Mouse (Mus musculus) limb, embryonic 11.5 days (tissue): Measurements from ENCODE around the gene Gm42669. TPM values are rescaled to one million over a fixed set of nuclear protein-coding genes. Genes with fewer than 3 reads are reported as not detected.

Experiments used
- ATAC-seq: fragments of 200-750 bp; cut with Nextera tagmentation; 2 replicates; pipeline ENCODE4 v1.8.0; 2017; ENCODE audit warnings: low read depth; ENCODE audit not compliant: insufficient number of reproducible peaks, low FRiP score, low TSS enrichment
- DNase-seq: peaks from one replicate; pipeline ENCODE4 v3.0.0-alpha.2; 2015; ENCODE audit warnings: low spot score
- H3K27ac ChIP-seq: fragments of 300-500 bp; sonication (generic); replicated peaks from 2 replicates; pipeline ENCODE4 v1.5.1; 2014; ENCODE audit warnings: low read depth, mild to moderate bottlenecking, low read length
- H3K27me3 ChIP-seq: fragments of 300-500 bp; sonication (generic); 2 replicates; pipeline ENCODE4 v1.6.1; 2014; ENCODE audit warnings: mild to moderate bottlenecking, low read length, mixed read lengths; ENCODE audit not compliant: control insufficient read depth, insufficient read depth
- H3K36me3 ChIP-seq: fragments of 300-500 bp; sonication (generic); 2 replicates; pipeline ENCODE4 v1.6.1; 2014; ENCODE audit warnings: mild to moderate bottlenecking, low read length, moderate library complexity, mixed read lengths; ENCODE audit not compliant: control insufficient read depth, insufficient read depth
- H3K4me1 ChIP-seq: fragments of 300-500 bp; sonication (generic); 2 replicates; pipeline ENCODE4 v1.6.1; 2014; ENCODE audit warnings: low read length, mixed read lengths; ENCODE audit not compliant: control insufficient read depth, insufficient read depth
- H3K4me2 ChIP-seq: fragments of 300-500 bp; sonication (generic); 2 replicates; pipeline ENCODE4 v1.6.1; 2014; ENCODE audit warnings: low read depth, mild to moderate bottlenecking, moderate library complexity; ENCODE audit not compliant: severe bottlenecking
- H3K4me3 ChIP-seq: fragments of 300-500 bp; sonication (generic); 2 replicates; pipeline ENCODE4 v1.5.1; 2014; ENCODE audit warnings: low read depth, low read length
- H3K9ac ChIP-seq: fragments of 300-500 bp; sonication (generic); 2 replicates; pipeline ENCODE4 v1.6.1; 2014; ENCODE audit warnings: mild to moderate bottlenecking, low read length
- H3K9me3 ChIP-seq: fragments of 300-500 bp; sonication (generic); 2 replicates; pipeline ENCODE4 v1.6.1; 2016; ENCODE audit warnings: low read length; ENCODE audit not compliant: control insufficient read depth
- WGBS: fragments of 180-500 bp; shearing (Covaris S2); extraction: QIAGEN DNeasy Blood & Tissue Kit; methylation state at CpG from one replicate; pipeline ENCODE4 v1.1.7; 2014; 5-methylcytosine and 5-hydroxymethylcytosine counted together
- polyA plus RNA-seq: library from polyadenylated mRNA; unstranded; fragments of >200 nt; fragmentation: Nextera tagmentation; extraction: Ambion mirVana; gene quantifications from 2 replicates; pipeline ENCODE4 v1.2.1, GENCODE M21; 2014

Gene Gm42669
- 0.41 and 0.75 TPM in 2 replicates for polyA plus RNA-seq

DNA sequence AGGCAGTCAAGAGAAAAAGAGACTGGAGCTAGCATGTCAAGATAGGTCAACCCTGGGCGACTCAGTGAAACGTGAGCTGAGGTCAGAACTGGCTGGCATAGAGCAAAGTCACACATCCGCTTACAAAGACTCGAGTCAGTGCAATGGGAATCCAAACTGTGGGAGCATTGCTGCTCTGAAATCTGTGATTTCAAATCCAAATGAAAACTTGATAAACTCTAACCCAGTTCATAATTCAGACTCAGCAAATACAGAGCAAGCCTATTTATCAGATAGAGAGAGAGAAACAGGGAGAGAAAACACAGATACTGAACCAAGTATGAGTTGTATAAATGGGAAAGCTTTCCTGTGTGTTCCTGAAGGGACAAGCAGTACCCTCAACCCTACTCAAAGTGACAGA is at the start of gene Gm42669:
Gm42669 (plus strand) TSS at position 301 of the 400 bp plus-strand sequence.
- Histone ChIP-seq H3K4me2 (no peak within 1 kb of the TSS), H3K4me3 (no peak within 1 kb of the TSS), H3K36me3 (no peaks in the 10 kb centered on the region; the same call in 1 of the 2 replicates), H3K9me3 (no peaks in the 10 kb centered on the region), H3K27ac (no peak within 1 kb of the TSS), H3K9ac (no peak within 1 kb of the TSS), H3K27me3 (no peaks in the 10 kb centered on the region), H3K4me1 (no peaks in the 10 kb centered on the region)
- DNase-seq (no peak), ATAC-seq (no peak)
- WGBS, result 75% methylated on average over 4 of the region's 4 CpGs

DNA sequence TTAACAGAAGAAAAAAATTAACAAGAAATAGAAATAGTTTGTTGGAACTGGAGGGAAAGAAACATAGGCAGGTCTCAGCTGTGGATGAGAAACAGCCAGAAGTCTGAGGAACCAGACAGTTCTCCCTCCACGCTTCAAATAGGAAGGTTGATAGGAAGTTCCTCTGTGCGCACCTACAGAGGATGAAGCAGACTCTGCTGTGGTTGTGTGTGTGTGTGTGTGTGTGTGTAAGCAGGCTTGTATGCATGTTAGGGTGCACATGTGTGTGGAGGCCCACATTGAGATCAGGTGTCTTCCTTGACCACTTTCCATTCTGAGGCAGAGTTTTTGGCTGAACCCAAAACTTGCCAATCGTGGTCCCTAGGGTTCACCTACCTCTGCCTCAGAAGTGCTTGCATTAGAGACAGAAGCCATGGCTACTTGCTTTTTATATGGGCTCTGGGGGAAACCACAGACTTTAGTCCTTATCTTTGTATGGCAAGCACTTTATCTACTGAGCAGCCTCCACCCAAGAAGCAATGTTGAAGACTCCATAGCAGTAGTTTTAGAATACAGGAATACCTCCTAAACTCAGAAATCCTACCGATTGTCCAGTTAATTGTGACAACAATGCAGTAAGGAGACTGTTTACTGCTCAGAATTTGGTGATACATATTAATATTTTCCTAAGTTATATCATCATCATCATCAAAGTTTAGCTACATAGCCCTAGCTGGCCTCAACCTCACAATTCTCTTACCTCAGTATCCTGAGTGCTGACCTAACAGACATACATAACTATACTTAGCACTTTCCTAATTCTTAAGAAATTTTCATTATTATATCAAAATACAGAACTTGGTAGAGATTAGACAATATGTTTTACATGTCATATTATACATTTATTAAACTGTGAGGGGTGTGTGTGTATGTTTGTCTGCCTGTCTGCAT is 45.0 kb upstream of the Gm42669 start:
- ATAC-seq (no peak), DNase-seq (no peak)
- Histone ChIP-seq H3K4me3 (no peak overlapping the region), H3K4me2 (no peak overlapping the region), H3K9ac (no peak overlapping the region), H3K27ac (no peak overlapping the region), H3K36me3 (no peaks in the 10 kb centered on the region), H3K27me3 (no peaks in the 10 kb centered on the region), H3K4me1 (no peaks in the 10 kb centered on the region), H3K9me3 (no peaks in the 10 kb centered on the region)
- WGBS, result 92% methylated on average over 4 of the region's 4 CpGs

DNA sequence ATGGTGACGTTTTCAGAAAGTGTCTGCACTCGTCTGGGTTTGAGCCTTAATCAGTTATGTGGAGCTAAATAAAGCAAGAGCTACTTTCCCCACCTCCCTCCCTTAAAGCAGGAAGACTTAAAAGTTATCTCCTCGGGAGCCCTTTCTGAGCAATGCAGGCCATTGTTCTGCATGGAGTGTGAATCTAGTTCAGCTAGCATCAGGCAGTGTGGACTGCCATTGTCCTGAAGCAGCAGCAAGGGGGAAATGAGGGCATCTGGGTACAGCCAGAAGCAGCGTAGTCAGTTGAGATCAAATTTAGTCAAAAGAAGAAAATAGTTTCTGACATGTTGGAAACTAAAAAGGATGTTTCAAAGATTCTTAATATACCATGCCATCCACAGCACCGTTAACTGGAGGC is 40.9 kb upstream of the Gm42669 start:
- Histone ChIP-seq H3K36me3 (no peaks in the 10 kb centered on the region; the same call in 1 of the 2 replicates), H3K27me3 (no peaks in the 10 kb centered on the region), H3K9ac (no peak overlapping the region), H3K4me2 (no peak overlapping the region), H3K9me3 (no peaks in the 10 kb centered on the region), H3K27ac (no peak overlapping the region), H3K4me3 (no peak overlapping the region), H3K4me1 (no peaks in the 10 kb centered on the region)
- no peak for ATAC-seq
- DNase-seq, result no peak
- 65% methylated on average over 5 of the region's 5 CpGs for WGBS

DNA sequence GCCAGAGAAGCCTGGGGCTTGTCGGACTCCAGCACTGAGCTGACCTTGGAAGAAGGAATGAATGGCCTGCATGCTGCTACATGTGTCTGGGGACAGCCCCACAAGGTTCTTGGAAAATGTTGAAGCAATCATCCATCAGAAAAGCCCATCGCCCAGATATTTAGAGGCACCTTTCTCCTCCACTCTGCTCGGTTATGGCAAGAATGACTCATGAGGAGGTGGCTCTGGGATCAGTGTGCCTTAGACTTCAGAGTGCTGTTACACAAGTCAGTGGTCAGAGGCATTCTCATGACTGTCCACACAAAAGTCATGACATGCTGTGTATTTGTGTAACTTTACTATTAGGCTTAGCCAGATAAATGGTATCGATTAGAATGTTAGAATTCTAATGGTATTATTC is 40.3 kb upstream of the Gm42669 start:
- ATAC-seq, result no peak
- Histone ChIP-seq H3K9me3 (no peaks in the 10 kb centered on the region), H3K36me3 (no peaks in the 10 kb centered on the region; the same call in 1 of the 2 replicates), H3K4me1 (no peaks in the 10 kb centered on the region), H3K4me2 (no peak overlapping the region), H3K27ac (no peak overlapping the region), H3K27me3 (no peaks in the 10 kb centered on the region), H3K9ac (no peak overlapping the region), H3K4me3 (no peak overlapping the region)
- 84% methylated on average over 4 of the region's 4 CpGs for WGBS
- no peak for DNase-seq

DNA sequence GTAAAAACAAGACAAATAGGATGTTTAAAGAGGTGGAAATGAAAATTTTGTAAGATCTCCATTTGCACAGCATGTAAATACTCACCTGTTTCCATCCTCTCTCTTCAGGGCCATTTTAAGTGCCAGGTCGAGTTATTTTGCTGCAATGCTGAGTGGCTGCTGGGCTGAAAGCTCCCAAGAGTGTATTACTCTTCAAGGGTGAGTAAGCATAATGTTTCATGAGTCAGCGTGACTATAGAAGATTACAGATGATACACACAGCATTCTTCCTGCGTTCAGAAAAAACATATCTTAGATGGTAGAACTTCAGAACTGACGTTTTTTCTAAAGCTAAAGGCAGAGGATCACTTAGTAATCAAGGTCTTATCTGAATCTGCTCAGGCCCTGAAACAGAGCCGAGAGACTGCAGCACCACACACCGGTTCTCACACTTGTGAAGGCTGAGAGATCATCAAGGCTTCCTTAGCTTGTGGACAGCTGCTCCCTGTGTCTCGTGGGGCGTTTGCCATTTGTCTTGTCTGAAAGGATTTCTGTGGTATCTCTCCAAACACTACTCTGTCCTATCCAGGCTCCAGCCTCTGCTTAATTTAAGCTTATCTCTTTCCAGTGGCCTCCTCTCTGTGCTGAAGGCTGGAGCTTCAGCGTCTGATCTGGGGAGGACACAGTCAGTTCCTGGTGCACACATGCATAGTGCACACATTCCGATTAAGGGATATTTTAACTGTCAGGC is 36.7 kb upstream of the Gm42669 start:
- 82% methylated on average over 10 of the region's 10 CpGs for WGBS
- Histone ChIP-seq H3K27me3 (no peaks in the 10 kb centered on the region), H3K4me1 (no peaks in the 10 kb centered on the region), H3K36me3 (no peaks in the 10 kb centered on the region; the same call in 1 of the 2 replicates), H3K9ac (no peak overlapping the region), H3K4me3 (no peak overlapping the region), H3K4me2 (no peak overlapping the region), H3K27ac (no peak overlapping the region), H3K9me3 (no peaks in the 10 kb centered on the region)
- ATAC-seq (no peak), DNase-seq (no peak)

DNA sequence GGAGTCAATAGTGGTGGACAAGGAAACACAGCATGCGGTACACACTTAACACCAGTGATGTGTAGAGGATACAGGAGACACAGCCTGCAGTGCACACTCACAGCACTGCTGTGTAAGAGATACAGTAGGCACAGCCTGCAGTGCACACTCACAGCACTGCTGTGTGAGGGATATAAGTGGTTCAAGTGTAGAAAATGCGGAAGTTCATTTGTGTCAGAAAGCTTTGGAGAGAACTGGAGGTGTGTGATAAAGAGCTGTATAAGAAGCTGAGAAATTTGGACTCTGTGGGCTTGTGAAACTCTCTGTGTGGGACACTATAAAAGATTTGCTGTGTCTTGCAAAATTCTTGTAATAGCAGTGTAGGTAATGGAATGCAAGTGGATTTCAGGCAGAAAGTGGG is 27.2 kb upstream of the Gm42669 start:
- Histone ChIP-seq H3K4me1 (no peaks in the 10 kb centered on the region), H3K36me3 (no peaks in the 10 kb centered on the region), H3K27me3 (no peaks in the 10 kb centered on the region), H3K9me3 (no peaks in the 10 kb centered on the region), H3K4me3 (no peak overlapping the region), H3K27ac (no peak overlapping the region), H3K9ac (no peak overlapping the region), H3K4me2 (no peak overlapping the region)
- WGBS, result 90% methylated on average over 2 of the region's 2 CpGs
- DNase-seq (no peak), ATAC-seq (no peak)

DNA sequence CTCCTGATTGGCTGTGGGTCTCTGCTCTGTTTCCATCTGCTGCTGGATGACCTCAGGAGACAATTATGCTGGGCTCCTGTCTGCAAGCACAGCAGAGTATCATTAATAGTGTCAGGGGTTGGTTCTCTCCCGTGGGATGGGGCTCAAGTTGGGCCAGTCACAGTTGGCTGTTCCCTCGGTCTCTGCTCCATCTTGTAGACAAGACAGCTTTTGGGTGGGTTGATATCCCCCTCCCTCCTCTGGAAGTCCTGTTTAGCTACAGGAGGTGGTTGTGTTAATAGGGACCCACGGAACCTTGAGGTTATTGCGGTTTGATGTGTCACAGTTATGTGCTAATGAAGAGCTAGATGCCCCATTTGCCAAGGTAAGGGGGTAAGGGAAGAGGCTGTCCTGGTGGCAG is 18.4 kb upstream of the Gm42669 start:
- Histone ChIP-seq H3K27ac (no peak overlapping the region), H3K27me3 (no peaks in the 10 kb centered on the region), H3K36me3 (no peaks in the 10 kb centered on the region), H3K4me1 (no peaks in the 10 kb centered on the region), H3K9ac (no peak overlapping the region), H3K4me2 (no peak overlapping the region), H3K4me3 (no peak overlapping the region), H3K9me3 (no peaks in the 10 kb centered on the region)
- 70% methylated on average over 4 of the region's 4 CpGs for WGBS
- ATAC-seq, result no peak
- DNase-seq, result no peak

DNA sequence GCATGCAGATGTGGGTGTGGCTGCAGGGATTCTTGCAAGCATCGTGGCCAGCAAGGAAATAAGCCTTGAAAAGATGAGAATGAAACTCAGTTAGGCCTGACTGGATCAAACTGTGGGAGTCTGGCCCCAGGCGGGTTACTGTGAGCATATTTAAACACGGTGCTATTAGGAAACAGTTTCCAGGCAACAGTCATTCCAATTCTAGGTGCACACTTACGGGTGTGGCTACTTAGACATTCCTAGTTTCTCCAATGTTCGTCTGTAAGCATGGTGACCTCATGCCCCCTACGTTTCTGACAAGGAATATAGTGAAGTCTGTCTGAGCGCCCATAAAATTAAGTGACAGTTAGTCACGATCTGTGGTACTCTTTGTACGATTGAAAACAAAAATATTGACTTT is 16.4 kb upstream of the Gm42669 start:
- Histone ChIP-seq H3K4me2 (no peak overlapping the region), H3K36me3 (no peaks in the 10 kb centered on the region), H3K9ac (no peak overlapping the region), H3K27ac (no peak overlapping the region), H3K9me3 (no peaks in the 10 kb centered on the region), H3K4me3 (no peak overlapping the region), H3K27me3 (no peaks in the 10 kb centered on the region), H3K4me1 (no peaks in the 10 kb centered on the region)
- DNase-seq (no peak), ATAC-seq (no peak)
- WGBS, result 83% methylated on average over 9 of the region's 9 CpGs
